In the genomic region with DNA sequence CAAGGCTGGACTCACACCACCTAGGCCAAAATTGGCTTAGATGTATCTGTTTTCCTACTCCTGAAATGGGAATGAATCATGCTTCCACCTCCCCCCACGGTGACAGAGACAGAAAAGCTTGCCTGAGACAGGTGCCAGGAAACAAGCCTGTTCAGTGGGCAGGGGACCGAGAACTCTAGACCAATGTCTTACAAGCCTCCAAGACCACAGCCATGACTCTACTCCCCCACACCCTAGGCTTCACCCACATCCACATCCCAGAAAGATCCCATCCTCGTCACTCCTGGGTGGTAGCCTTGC, we compare ENCODE assay signal across 10 mouse cellular contexts. TPM values are rescaled to one million over a fixed set of nuclear protein-coding genes. Genes with fewer than 3 reads are reported as not detected.
DNase-seq lines count a peak whose midpoint lies in the region; ATAC-seq and TF ChIP-seq lines count a peak whose summit lies in the region.
"Had no signal": no experiment of that assay in that cellular context is flagged by ENCODE, and none has a peak within 500 bp of the region (broad histone marks: within the 10 kb centered on the region; RNA-seq: fewer than 3 reads in every experiment).

No protein-coding gene starts in this region.

- intact Hi-C loops in gastrocnemius, adult 2 months (cut with DNase I), result no loop called here
- intact Hi-C loops in gastrocnemius, postnatal 14 days (cut with DNase I; ENCODE audit: low total_unique reads), result no loop called here

- H3K4me2 ChIP-seq in lung, embryonic 14.5 days, result peak overlapping the region; percentile 44; the same call in 1 of the 2 replicates
- no peak overlapping the region for H3K4me2 ChIP-seq in embryonic facial prominence, embryonic 11.5 days (ENCODE audit: low read depth, low read length)
- no peak overlapping the region for H3K4me2 ChIP-seq in neural tube, embryonic 15.5 days
- H3K4me2 ChIP-seq: liver, embryonic 15.5 days had no signal

- no peaks in the 10 kb centered on the region for H3K9me3 ChIP-seq in lung, embryonic 14.5 days (ENCODE audit: low read depth, low read length)
- no peaks in the 10 kb centered on the region for H3K9me3 ChIP-seq in embryonic facial prominence, embryonic 11.5 days (replicated peaks; ENCODE audit: control insufficient read depth, low read length)
- H3K9me3 ChIP-seq in neural tube, embryonic 15.5 days (replicated peaks), result no peaks in the 10 kb centered on the region
- H3K9me3 ChIP-seq: liver, embryonic 15.5 days had no signal

- ATAC-seq in lung, embryonic 14.5 days (ENCODE audit: insufficient read depth), result peak; percentile 1; the same call in 1 of the 2 replicates
- ATAC-seq in embryonic facial prominence, embryonic 11.5 days (replicated peaks; ENCODE audit: insufficient number of reproducible peaks, low FRiP score, low TSS enrichment, low read depth), result no peak
- no peak for ATAC-seq in neural tube, embryonic 15.5 days (ENCODE audit: low FRiP score)

- no peaks in the 10 kb centered on the region for H3K27me3 ChIP-seq in lung, embryonic 14.5 days (ENCODE audit: insufficient read depth, low read length)
- no peaks in the 10 kb centered on the region for H3K27me3 ChIP-seq in embryonic facial prominence, embryonic 11.5 days (ENCODE audit: control insufficient read depth, insufficient read depth, low read length)
- H3K27me3 ChIP-seq in neural tube, embryonic 15.5 days (replicated peaks), result no peaks in the 10 kb centered on the region
- H3K27me3 ChIP-seq: CH12.LX; liver, embryonic 15.5 days had no signal

- TF ChIP-seq CTCF in gastrocnemius, adult 2 months (IDR thresholded peaks at IDR 0.05), result no peak
- TF ChIP-seq CTCF in lung, embryonic 14.5 days (IDR thresholded peaks at IDR 0.05; ENCODE audit: low read depth), result no peak

- peaks cover 17% of the 10 kb centered on the region for H3K4me1 ChIP-seq in lung, embryonic 14.5 days (ENCODE audit: insufficient read depth)
- peaks cover 11% of the 10 kb centered on the region for H3K4me1 ChIP-seq in embryonic facial prominence, embryonic 11.5 days (ENCODE audit: control insufficient read depth, insufficient read depth, low read length)
- peaks cover 44% of the 10 kb centered on the region for H3K4me1 ChIP-seq in neural tube, embryonic 15.5 days

- peak overlapping the region; percentile 50 for H3K4me3 ChIP-seq in gastrocnemius, adult 2 months
- no peak overlapping the region for H3K4me3 ChIP-seq in lung, embryonic 14.5 days (ENCODE audit: low read depth, low read length)
- H3K4me3 ChIP-seq in embryonic facial prominence, embryonic 11.5 days (ENCODE audit: low read depth, low read length), result no peak overlapping the region
- H3K4me3 ChIP-seq in neural tube, embryonic 15.5 days (replicated peaks), result no peak overlapping the region
- H3K4me3 ChIP-seq: liver, embryonic 15.5 days had no signal

- WGBS in lung, embryonic 14.5 days, result 53% methylated on average over 3 of the region's 3 CpGs
- 64% methylated on average over 3 of the region's 3 CpGs for WGBS in embryonic facial prominence, embryonic 11.5 days
- WGBS in neural tube, embryonic 15.5 days, result 78% methylated on average over 3 of the region's 3 CpGs

- peak overlapping the region; percentile 83 for H3K27ac ChIP-seq in gastrocnemius, adult 2 months
- H3K27ac ChIP-seq in lung, embryonic 14.5 days (ENCODE audit: low read depth), result peak overlapping the region; percentile 92
- peak overlapping the region; percentile 43 for H3K27ac ChIP-seq in embryonic facial prominence, embryonic 11.5 days (replicated peaks; ENCODE audit: low read depth, low read length)
- peak overlapping the region; percentile 45; the same call in 1 of the 2 replicates for H3K27ac ChIP-seq in neural tube, embryonic 15.5 days (replicated peaks)
- H3K27ac ChIP-seq: liver, embryonic 15.5 days had no signal

- H3K9ac ChIP-seq in lung, embryonic 14.5 days, result peak overlapping the region; percentile 29
- H3K9ac ChIP-seq in embryonic facial prominence, embryonic 11.5 days (replicated peaks; ENCODE audit: low read length), result peak overlapping the region; percentile 25; the same call in 1 of the 2 replicates
- no peak overlapping the region for H3K9ac ChIP-seq in neural tube, embryonic 15.5 days (replicated peaks)
- H3K9ac ChIP-seq: liver, embryonic 15.5 days had no signal

- peak; percentile 38 for DNase-seq in gastrocnemius, adult 2 months
- no peak for DNase-seq in gastrocnemius, postnatal 14 days
- no peak for DNase-seq in lung, embryonic 14.5 days
- DNase-seq in lung, postnatal 25 days (ENCODE audit: low spot score), result no peak
- no peak for DNase-seq in embryonic facial prominence, embryonic 11.5 days (ENCODE audit: low spot score)
- no peak for DNase-seq in spleen, postnatal 36 days (ENCODE audit: low spot score in 2 of 2)
- DNase-seq in cerebellum, adult 11 months, result no peak

- H3K36me3 ChIP-seq in lung, embryonic 14.5 days (ENCODE audit: insufficient read depth), result peaks cover 75% of the 10 kb centered on the region
- peaks cover 10% of the 10 kb centered on the region for H3K36me3 ChIP-seq in embryonic facial prominence, embryonic 11.5 days (replicated peaks; ENCODE audit: control insufficient read depth, insufficient read depth, low read depth, low read length)
- peaks cover 58% of the 10 kb centered on the region for H3K36me3 ChIP-seq in neural tube, embryonic 15.5 days

RNA-seq across cellular contexts. Expression of a gene that starts 17.0 kb away (rescaled TPM):
- total RNA-seq in gastrocnemius, adult 2 months (2021), result 10 to 100 TPM; 10.9 to 13.0 TPM
- total RNA-seq in gastrocnemius, postnatal 14 days (2021), result 10 to 100 TPM; 24.7 to 36.6 TPM
- polyA plus RNA-seq in lung, embryonic 14.5 days (2014; fragmentation: Nextera tagmentation; extraction: Ambion mirVana), result 26.8 and 32.2 TPM in 2 replicates
- polyA plus RNA-seq in embryonic facial prominence, embryonic 11.5 days (2014; fragmentation: Nextera tagmentation; extraction: Ambion mirVana), result 15.9 and 18.1 TPM in 2 replicates
- 34.8 and 36.4 TPM in 2 replicates for polyA plus RNA-seq in neural tube, embryonic 15.5 days (2015; fragmentation: Nextera tagmentation; extraction: Ambion mirVana)
